Mouse (Mus musculus) G1E (cell line): ENCODE results near the gene Ssmem1.

ENCODE experiments used
- CTCF ChIP-seq: IDR thresholded peaks from 2 replicates; pipeline ENCODE4 v1.5.1; 2012; ENCODE audit warnings: low read depth, low read length, inconsistent platforms, mixed read lengths
- GATA1 ChIP-seq: IDR thresholded peaks from 2 replicates; pipeline ENCODE4 v1.6.1; 2012; ENCODE audit warnings: borderline replicate concordance, low read length, inconsistent platforms, mixed read lengths
- GATA2 ChIP-seq: IDR thresholded peaks from 2 replicates; pipeline ENCODE4 v1.6.1; 2012; ENCODE audit warnings: low read depth, low read length, inconsistent platforms, borderline replicate concordance
- POLR2AphosphoS5 ChIP-seq: IDR thresholded peaks from 2 replicates; pipeline ENCODE4 v1.6.1; 2012; ENCODE audit warnings: low read depth, low read length, inconsistent platforms; ENCODE audit not compliant: insufficient replicate concordance
- TAL1 ChIP-seq: conservative IDR thresholded peaks from 2 replicates; pipeline ENCODE4 v1.6.1; 2012; ENCODE audit warnings: low read depth, low read length, inconsistent platforms, mixed read lengths

DNA sequence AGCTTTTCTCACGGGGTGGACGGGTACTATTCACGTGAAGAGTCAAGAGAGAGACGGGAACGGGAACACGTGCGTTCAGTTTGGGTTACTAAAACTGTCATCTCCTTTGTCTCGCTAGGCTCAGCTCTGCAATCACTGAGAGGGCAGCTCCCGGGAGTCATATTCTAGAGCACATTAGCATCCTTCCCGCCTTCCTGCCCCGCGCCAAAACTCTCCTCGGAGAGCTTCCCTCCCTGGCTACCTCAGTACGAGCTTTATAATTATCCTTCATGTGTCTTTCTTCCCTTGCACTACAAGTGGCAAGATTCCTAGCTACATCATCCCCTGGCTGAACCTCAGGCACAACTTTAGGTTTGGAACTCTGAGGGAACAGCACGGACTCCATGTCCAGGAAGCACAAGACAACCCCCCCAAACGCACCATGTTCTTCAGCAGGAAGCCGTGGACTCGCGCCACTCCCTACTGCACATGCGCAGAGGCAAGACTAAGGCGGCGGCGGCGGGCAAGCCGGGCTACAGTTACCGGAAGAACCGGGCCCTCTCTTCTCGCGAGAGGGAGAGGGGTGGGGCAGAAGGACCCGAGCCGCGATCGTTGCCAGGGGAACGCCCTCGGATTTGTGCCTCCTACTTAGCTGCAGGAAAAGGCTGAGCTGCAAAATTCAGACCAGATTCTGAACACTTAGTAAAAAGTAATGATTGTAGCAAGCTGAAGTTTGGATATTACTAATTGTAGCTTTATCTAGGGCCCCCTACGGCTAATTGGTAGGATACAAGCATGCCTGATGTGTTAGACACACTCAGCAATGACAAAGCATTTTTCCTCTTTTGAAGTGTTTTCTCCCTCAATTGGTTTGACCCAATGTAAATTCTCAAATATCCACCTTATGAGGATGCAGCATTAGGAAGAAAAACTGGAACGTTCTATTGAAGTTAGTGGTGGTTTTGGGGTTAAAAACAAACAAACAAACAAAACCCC, at the start of gene Ssmem1, which contains the start of gene Tmem209:
- peak; percentile 65; the same call in 1 of the 2 replicates for TF ChIP-seq POLR2AphosphoS5
- TF ChIP-seq CTCF = no peak
- no peak for TF ChIP-seq TAL1
- TF ChIP-seq GATA1 = no peak
- TF ChIP-seq GATA2 = no peak
